Mouse (Mus musculus) heart, postnatal 0 days (tissue): ENCODE results near the gene Slit2.

ENCODE experiments used
- CTCF ChIP-seq: IDR thresholded peaks from 2 replicates; pipeline ENCODE4 v1.5.1; 2016; ENCODE audit warnings: antibody characterized with exemption, control low read depth, low read depth
- EP300 ChIP-seq: IDR thresholded peaks from 2 replicates; pipeline ENCODE4 v1.6.1; 2016; ENCODE audit warnings: antibody characterized with exemption, low read depth

DNA sequence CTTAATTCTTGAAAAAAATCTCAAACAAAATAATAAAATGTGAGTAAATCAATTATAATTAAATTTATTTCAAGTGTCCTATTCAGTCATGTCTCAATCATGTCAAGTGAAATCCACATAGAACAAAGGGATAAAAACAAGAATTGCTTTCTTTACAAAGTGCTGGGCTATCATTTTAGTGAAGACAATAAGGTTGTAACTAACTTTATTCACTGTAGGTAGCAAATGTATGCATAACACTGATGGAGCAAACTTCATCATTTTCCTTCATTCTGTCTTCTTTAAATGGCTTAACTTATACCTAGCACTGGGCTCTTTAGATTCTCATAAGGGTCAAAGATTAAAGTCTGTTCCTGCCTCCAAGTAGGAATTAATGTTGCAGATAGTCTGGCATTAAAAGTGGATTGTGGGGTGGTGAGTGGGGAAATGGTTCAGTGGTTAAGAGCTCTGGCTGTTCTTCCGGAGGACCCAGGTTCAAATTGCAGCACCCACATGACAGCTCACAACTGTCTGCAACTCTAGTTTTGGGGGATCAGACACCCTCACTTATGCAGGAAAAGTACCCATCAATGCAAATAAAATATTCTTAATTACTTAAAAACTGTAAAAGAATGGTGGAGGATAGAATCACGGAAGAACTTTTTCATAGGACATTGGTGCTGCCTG is 363.2 kb downstream of the Slit2 start:
- no peak for TF ChIP-seq EP300
- no peak for TF ChIP-seq CTCF
